Mouse (Mus musculus) spleen, adult 2 months (tissue): ENCODE results near the gene Fndc9. TPM values are rescaled to one million over a fixed set of nuclear protein-coding genes. Genes with fewer than 3 reads are reported as not detected.

Source experiments
- DNase-seq, 2 experiments: peaks; one replicate each; pipeline versions ENCODE4 v3.0.0 to v3.0.0-alpha.2; 2012 to 2021; ENCODE audit warnings: low spot score in 2 of 2, low read depth in 1 of 2
- H3K27ac ChIP-seq: fragments of 200-500 bp; 2 replicates; pipeline ENCODE4 v1.5.1; 2012; ENCODE audit warnings: low read length, inconsistent platforms; ENCODE audit not compliant: insufficient read depth
- H3K27me3 ChIP-seq: fragments of 200-500 bp; 2 replicates; pipeline ENCODE4 v1.6.1; 2012; ENCODE audit warnings: mild to moderate bottlenecking, moderate library complexity, low read length, inconsistent platforms; ENCODE audit not compliant: control insufficient read depth, insufficient read depth
- H3K36me3 ChIP-seq: fragments of 200-500 bp; 2 replicates; pipeline ENCODE4 v1.6.1; 2012; ENCODE audit warnings: mild to moderate bottlenecking, low read length, inconsistent platforms; ENCODE audit not compliant: control insufficient read depth, insufficient read depth
- H3K4me1 ChIP-seq: fragments of 200-500 bp; 2 replicates; pipeline ENCODE4 v1.6.1; 2011; ENCODE audit warnings: inconsistent platforms; ENCODE audit not compliant: control insufficient read depth, insufficient read depth, insufficient read length
- H3K4me3 ChIP-seq: fragments of 200-500 bp; 2 replicates; pipeline ENCODE4 v1.5.1; 2011; ENCODE audit warnings: mild to moderate bottlenecking, inconsistent platforms; ENCODE audit not compliant: insufficient read depth, insufficient read length; ENCODE audit errors: extremely low read depth
- CTCF ChIP-seq: fragments of 200-500 bp; IDR thresholded peaks from 2 replicates; pipeline ENCODE4 v1.5.1; 2011; ENCODE audit warnings: mild to moderate bottlenecking, inconsistent platforms; ENCODE audit not compliant: insufficient read depth, insufficient read length, insufficient replicate concordance; ENCODE audit errors: extremely low read depth
- POLR2A ChIP-seq: fragments of 200-500 bp; IDR thresholded peaks from 2 replicates; pipeline ENCODE4 v1.6.1; 2011; ENCODE audit warnings: low read depth, low read length, inconsistent platforms
- WGBS: fragments of 180-500 bp; shearing (Covaris S2); methylation state at CpG from one replicate; pipeline ENCODE4 v1.1.7; 2018; 5-methylcytosine and 5-hydroxymethylcytosine counted together
- polyA plus RNA-seq: library from polyadenylated mRNA; depleted of rRNA; stranded (reverse); fragments of >200 nt; gene quantifications from 2 replicates; pipeline ENCODE4 v1.2.3, GENCODE M21; 2012

Fndc9 gene
- polyA plus RNA-seq, 1 experiment = not detected

GRCm38 (mm10) chr11:46205639-46206409 lies 29.5 kb upstream of the Fndc9 start:
- Histone ChIP-seq H3K27me3 (no peaks in the 10 kb centered on the region), H3K27ac (no peak overlapping the region), H3K4me1 (no peaks in the 10 kb centered on the region), H3K4me3 (no peak overlapping the region), H3K36me3 (peaks cover 50% of the 10 kb centered on the region)
- TF ChIP-seq CTCF = no peak
- no peak for TF ChIP-seq POLR2A
- no peak for DNase-seq
- 85% methylated on average over 17 of the region's 17 CpGs for WGBS

- H3K4me1 ChIP-seq = no peaks in the 10 kb centered on the region
- H3K27ac ChIP-seq = no peak overlapping the region
- DNase-seq = no peak
- H3K27me3 ChIP-seq = no peaks in the 10 kb centered on the region
- no peak for TF ChIP-seq CTCF
- no peak for TF ChIP-seq POLR2A
- WGBS = 89% methylated on average over 2 of the region's 2 CpGs
- H3K4me3 ChIP-seq = no peak overlapping the region
- H3K36me3 ChIP-seq = peaks cover 50% of the 10 kb centered on the region
Measured at GRCm38 (mm10) chr11:46209884-46210283, 25.4 kb upstream of the Fndc9 start.

GRCm38 (mm10) chr11:46211858-46212257 lies 23.5 kb upstream of the Fndc9 start:
- WGBS = 53% methylated on average over 3 of the region's 3 CpGs
- DNase-seq = no peak
- H3K4me1 ChIP-seq = no peaks in the 10 kb centered on the region
- H3K4me3 ChIP-seq = no peak overlapping the region
- no peaks in the 10 kb centered on the region for H3K27me3 ChIP-seq
- no peak overlapping the region for H3K27ac ChIP-seq
- TF ChIP-seq CTCF (no peak), POLR2A (no peak)
- H3K36me3 ChIP-seq = peaks cover 46% of the 10 kb centered on the region

GRCm38 (mm10) chr11:46213844-46214243 lies 21.5 kb upstream of the Fndc9 start:
- DNase-seq = no peak
- H3K4me1 ChIP-seq = no peaks in the 10 kb centered on the region
- peak overlapping the region; percentile 43; the same call in 1 of the 2 replicates for H3K27ac ChIP-seq
- no peak overlapping the region for H3K4me3 ChIP-seq
- H3K36me3 ChIP-seq = peaks cover 33% of the 10 kb centered on the region
- no peaks in the 10 kb centered on the region for H3K27me3 ChIP-seq
- 95% methylated on average over 5 of the region's 5 CpGs for WGBS
- TF ChIP-seq CTCF (no peak), POLR2A (no peak)

- 0 out of 2 replicates have a peak overlapping the region, but pooled peaks have one; percentile 43 for H3K27ac ChIP-seq
Measured at GRCm38 (mm10) chr11:46214368-46215230, 20.7 kb upstream of the Fndc9 start.

GRCm38 (mm10) chr11:46215354-46215753 lies 20.0 kb upstream of the Fndc9 start:
- Histone ChIP-seq H3K27ac (no peak overlapping the region), H3K27me3 (no peaks in the 10 kb centered on the region), H3K36me3 (peaks cover 32% of the 10 kb centered on the region), H3K4me1 (no peaks in the 10 kb centered on the region), H3K4me3 (no peak overlapping the region)
- DNase-seq = peak; percentile 35 to 49
- TF ChIP-seq CTCF = peak; percentile 92; the same call in 1 of the 2 replicates
- TF ChIP-seq POLR2A = no peak
- WGBS = 46% methylated on average over 3 of the region's 3 CpGs

More at GRCm38 (mm10) chr11:46214368-46215230, 20.7 kb upstream of the Fndc9 start:
- Histone ChIP-seq H3K36me3 (peaks cover 38% of the 10 kb centered on the region), H3K4me3 (no peak overlapping the region), H3K4me1 (no peaks in the 10 kb centered on the region), H3K27me3 (no peaks in the 10 kb centered on the region)
- TF ChIP-seq CTCF (no peak), POLR2A (no peak)
- no peak for DNase-seq
- 87% methylated on average over 14 of the region's 14 CpGs for WGBS
